Mouse (Mus musculus): ENCODE data around the gene Rab28. TPM values are rescaled to one million over a fixed set of nuclear protein-coding genes. Genes with fewer than 3 reads are reported as not detected.
"Not testable (repeated sequence)": the region's sequence is repeated elsewhere in the genome, so short reads cannot be mapped to it uniquely, and the experiment has no call there.

The Rab28 gene
- 10 to 100 TPM; 76.1 to 84.6 (median 81.1) TPM for total RNA-seq (2022)

GRCm38 (mm10) chr5:41708051-41708630 is at the start of gene Rab28:
Rab28 (minus strand) TSS chr5:41708157.
- peak; percentile 95 to 96 for DNase-seq (ENCODE audit: low spot score in 2 of 2)

- DNase-seq (ENCODE audit: low spot score in 2 of 2) = no peak
Measured at GRCm38 (mm10) chr5:41757338-41757737, 49.4 kb upstream of the Rab28 start.

GRCm38 (mm10) chr5:41756396-41756795 is 48.4 kb upstream of the Rab28 start:
- no peak for DNase-seq (ENCODE audit: low spot score in 2 of 2)

- no peak for DNase-seq (ENCODE audit: low spot score in 2 of 2)
Measured at GRCm38 (mm10) chr5:41755373-41755960, 47.5 kb upstream of the Rab28 start.

GRCm38 (mm10) chr5:41754836-41755235 is 46.9 kb upstream of the Rab28 start:
- DNase-seq (ENCODE audit: low spot score in 2 of 2) = no peak

GRCm38 (mm10) chr5:41754226-41754775 is 46.3 kb upstream of the Rab28 start:
- DNase-seq (ENCODE audit: low spot score in 2 of 2) = no peak

- DNase-seq (ENCODE audit: low spot score in 2 of 2) = no peak
Measured at GRCm38 (mm10) chr5:41752721-41753120, 44.8 kb upstream of the Rab28 start.

- no peak for DNase-seq (ENCODE audit: low spot score in 2 of 2)
Measured at GRCm38 (mm10) chr5:41744898-41745780, 37.2 kb upstream of the Rab28 start.

GRCm38 (mm10) chr5:41744234-41744633 is 36.3 kb upstream of the Rab28 start:
- no peak for DNase-seq (ENCODE audit: low spot score in 2 of 2)

GRCm38 (mm10) chr5:41738817-41739216 is 30.9 kb upstream of the Rab28 start:
- DNase-seq (ENCODE audit: low spot score in 2 of 2) = no peak

GRCm38 (mm10) chr5:41737039-41737438 is 29.1 kb upstream of the Rab28 start:
- no peak for DNase-seq (ENCODE audit: low spot score in 2 of 2)

GRCm38 (mm10) chr5:41727017-41727416 is 19.1 kb upstream of the Rab28 start:
- DNase-seq (ENCODE audit: low spot score in 2 of 2) = no peak

- DNase-seq (ENCODE audit: low spot score in 2 of 2) = no peak
Measured at GRCm38 (mm10) chr5:41725573-41725972, 17.6 kb upstream of the Rab28 start.

GRCm38 (mm10) chr5:41707115-41708015 is 592 bp downstream of the Rab28 start:
- DNase-seq (ENCODE audit: low spot score in 2 of 2) = peak; percentile 16 to 23

- DNase-seq (ENCODE audit: low spot score in 2 of 2) = no peak
Measured at GRCm38 (mm10) chr5:41706777-41707114, 1.2 kb downstream of the Rab28 start.

- not testable (repeated sequence) for DNase-seq (ENCODE audit: low spot score in 2 of 2)
Measured at GRCm38 (mm10) chr5:41701085-41701484, 6.9 kb downstream of the Rab28 start.

GRCm38 (mm10) chr5:41697958-41698357 is 10.0 kb downstream of the Rab28 start:
- DNase-seq (ENCODE audit: low spot score in 2 of 2) = no peak

- DNase-seq (ENCODE audit: low spot score in 2 of 2) = no peak
Measured at GRCm38 (mm10) chr5:41685016-41685415, 22.9 kb downstream of the Rab28 start.

GRCm38 (mm10) chr5:41683976-41684375 is 24.0 kb downstream of the Rab28 start:
- DNase-seq (ENCODE audit: low spot score in 2 of 2) = no peak

- DNase-seq (ENCODE audit: low spot score in 2 of 2) = no peak
Measured at GRCm38 (mm10) chr5:41666012-41666411, 41.9 kb downstream of the Rab28 start.

- no peak for DNase-seq (ENCODE audit: low spot score in 2 of 2)
Measured at GRCm38 (mm10) chr5:41636793-41637192, 71.2 kb downstream of the Rab28 start.

Measured in layer of hippocampus, adult 8-10 months (tissue).